Mouse (Mus musculus) urinary bladder, postnatal 0 days (tissue): ENCODE measurements around the gene Eprs. TPM values are rescaled to one million over a fixed set of nuclear protein-coding genes. Genes with fewer than 3 reads are reported as not detected.

ENCODE experiments used
- microRNA counts: library from miRNA; unstranded; fragments of <30 nt; microRNA quantifications from one replicate; lab custom pipeline; 2016
- microRNA-seq: library from miRNA; unstranded; fragments of <30 nt; microRNA quantifications from one replicate; pipeline ENCODE4, GENCODE M21; 2016
- polyA plus RNA-seq: library from polyadenylated mRNA; unstranded; fragments of >200 nt; fragmentation: Nextera tagmentation; extraction: Ambion mirVana; gene quantifications from 2 replicates; pipeline ENCODE4 v1.2.1, GENCODE M21; 2015

Eprs gene
- polyA plus RNA-seq = 80.2 and 95.5 TPM in 2 replicates

GRCm38 (mm10) chr1:185362677-185363520 is at the start of gene Eprs:
TSS of gene Eprs (plus strand) at chr1:185363044.

GRCm38 (mm10) chr1:185328721-185329610 is 33.9 kb upstream of the Eprs start, which contains the start of gene Iars2:
TSS of gene Iars2 (minus strand) at chr1:185329396.

GRCm38 (mm10) chr1:185331983-185332430 is 30.8 kb upstream of the Eprs start, which contains the start of gene Bpnt1:
TSS of gene Bpnt1 (plus strand) at chr1:185332149.

GRCm38 (mm10) chr1:185454575-185454954 is 91.7 kb downstream of the Eprs start, which contains the start of gene Slc30a10:
TSS of gene Slc30a10 (plus strand) at chr1:185454848.

MicroRNA genes within 50 kb of the gene (microRNA counts, 519-probe panel; counts per million panel counts)
- microRNA mmu-miR-194 (lab: Ali Mortazavi, UCI) = 2,883 counts per million, percentile 42 among the panel's probes with 10 or more counts

Small RNAs within 50 kb of the gene (microRNA-seq; reads per million reads assigned to microRNA genes)
- gene Mir194-1 (5.3 reads per million, percentile 11 among the genes with 10 or more reads in this experiment), gene Mir215 (31.8 reads per million, percentile 34 among the genes with 10 or more reads in this experiment)

Other genes with a start within 250 kb of the Eprs start
- 12.7 and 15.0 TPM in 2 replicates for gene Rab3gap2, start 158.9 kb upstream of the Eprs start, polyA plus RNA-seq
- gene Iars2, start 33.6 kb upstream of the Eprs start, polyA plus RNA-seq = 21.0 and 23.6 TPM in 2 replicates
- 35.8 and 41.7 TPM in 2 replicates for gene Bpnt1, start 30.9 kb upstream of the Eprs start, polyA plus RNA-seq
- not detected in 2 replicates for gene Slc30a10, start 91.8 kb downstream of the Eprs start, polyA plus RNA-seq